Mouse (Mus musculus) right cerebral cortex, adult 18-20 months (tissue): ENCODE measurements around the gene Baiap2l2.
A peak's percentile ranks its signal among the peaks of the same experiment; 100 is the strongest.
"Not testable (repeated sequence)": the region's sequence is repeated elsewhere in the genome, so short reads cannot be mapped to it uniquely, and the experiment has no call there.

Source experiments
- DNase-seq: peaks from one replicate; pipeline ENCODE4 v3.0.0; 2022; ENCODE audit warnings: mixed read lengths

Baiap2l2 gene

GRCm38 (mm10) chr15:79258521-79258920, 26.8 kb downstream of the Baiap2l2 start:
- no peak for DNase-seq

DNA sequence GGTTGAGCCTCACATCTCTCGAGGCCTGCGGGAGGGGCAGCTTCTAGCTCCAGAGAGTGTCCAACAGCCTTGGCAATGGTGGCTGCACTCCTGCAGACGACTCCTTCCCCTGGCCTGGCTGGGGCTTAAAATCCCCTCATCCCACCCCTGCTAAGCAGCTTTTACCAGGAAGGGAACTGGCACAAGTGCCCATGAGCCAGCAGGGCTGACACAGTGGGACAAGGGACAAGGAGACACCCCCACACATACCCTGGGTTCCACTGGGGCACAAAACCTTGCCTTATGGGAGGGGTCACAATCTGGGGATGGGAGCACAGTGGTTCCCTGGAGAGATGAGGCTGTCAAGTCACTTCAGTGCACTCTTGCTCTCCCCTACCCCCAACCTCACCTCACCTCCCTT, 30.7 kb downstream of the Baiap2l2 start, which contains the start of gene Slc16a8:
TSS of gene Slc16a8 (minus strand) at position 101 of the 400 bp plus-strand sequence.
- DNase-seq = no peak

DNA sequence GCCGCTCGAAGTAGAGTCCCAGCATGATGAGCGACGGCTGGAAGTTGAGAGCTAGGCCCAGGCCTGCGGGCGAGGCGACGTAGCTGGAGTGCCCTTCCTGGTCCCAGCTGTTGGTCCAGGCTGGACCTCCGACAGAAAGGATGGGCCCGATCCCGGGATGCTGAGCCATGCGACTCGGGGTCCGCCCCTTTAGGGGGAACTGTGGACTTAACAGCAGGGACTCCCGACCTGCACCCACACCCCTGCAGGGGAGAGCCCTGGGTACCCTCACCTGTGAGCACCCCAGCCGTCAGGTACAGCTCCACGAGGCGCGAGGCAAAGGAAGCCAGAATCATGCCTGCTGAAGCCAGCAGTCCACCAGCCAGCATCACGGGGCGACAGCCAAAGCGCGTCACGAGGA, 32.8 kb downstream of the Baiap2l2 start:
- no peak for DNase-seq

GRCm38 (mm10) chr15:79251781-79252491, 33.4 kb downstream of the Baiap2l2 start:
- DNase-seq = no peak

DNA sequence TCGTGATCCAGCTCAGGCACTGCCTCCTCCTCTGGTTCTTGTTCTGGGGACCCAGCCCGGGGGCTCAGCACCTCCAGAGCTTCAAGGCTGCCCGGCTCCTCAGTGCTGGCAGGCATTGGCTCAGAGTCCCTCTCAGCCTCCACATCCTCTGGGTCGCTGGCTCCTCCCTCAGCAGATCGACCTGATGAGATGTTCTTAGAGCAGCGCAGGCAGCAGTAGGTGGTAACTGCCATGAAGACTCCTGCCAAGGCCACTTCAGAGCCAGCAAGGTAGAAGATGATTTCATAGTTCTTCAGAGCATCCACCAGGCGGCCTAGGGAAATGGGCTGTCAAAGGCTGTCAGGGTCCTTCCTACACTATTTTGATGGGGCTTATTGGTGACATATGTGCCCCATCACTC, 34.2 kb downstream of the Baiap2l2 start:
- DNase-seq = no peak

DNA sequence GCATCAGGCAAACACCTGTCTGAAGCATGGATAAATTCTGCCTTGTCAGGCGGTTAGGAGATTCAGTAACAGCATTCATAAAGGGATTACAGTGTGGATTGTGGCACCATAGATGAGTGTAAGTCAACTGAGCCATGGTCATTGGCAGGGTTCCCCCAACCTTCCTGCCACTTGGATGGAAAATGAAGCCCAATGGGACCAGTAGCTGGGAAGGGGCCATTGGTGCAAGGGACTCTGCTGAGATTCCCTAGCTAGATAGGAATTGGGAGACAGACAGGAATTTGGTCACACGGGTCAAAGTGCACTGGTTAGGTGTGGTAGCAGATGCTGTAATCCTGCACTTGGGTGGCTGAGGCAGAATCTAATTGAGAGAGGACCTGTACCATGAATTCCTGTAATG, 35.1 kb downstream of the Baiap2l2 start:
- DNase-seq = no peak

DNA sequence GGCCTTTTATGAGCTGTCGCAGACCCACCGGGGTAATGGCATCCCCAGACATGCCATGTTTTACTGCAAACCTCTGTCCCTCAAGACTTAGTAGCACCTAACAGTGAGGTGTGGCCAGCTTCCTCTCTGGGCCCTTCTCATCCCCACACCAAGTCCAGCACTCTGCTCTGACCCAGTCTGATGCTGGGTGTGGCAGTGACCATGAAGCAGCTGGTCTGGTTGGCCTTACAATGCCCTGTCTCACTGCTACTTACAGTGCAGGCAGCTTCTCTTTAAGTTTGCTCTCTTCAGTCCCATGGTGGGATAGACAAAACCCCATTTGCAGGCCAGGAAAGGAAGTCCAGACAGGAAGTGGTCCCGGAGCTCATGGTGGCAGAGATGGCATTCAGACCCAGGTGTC, 40.0 kb downstream of the Baiap2l2 start:
- DNase-seq = no peak

- no peak for DNase-seq
Measured at GRCm38 (mm10) chr15:79244071-79244893, 41.1 kb downstream of the Baiap2l2 start.

GRCm38 (mm10) chr15:79243234-79244042, 41.9 kb downstream of the Baiap2l2 start:
- DNase-seq = peak; percentile 98

DNA sequence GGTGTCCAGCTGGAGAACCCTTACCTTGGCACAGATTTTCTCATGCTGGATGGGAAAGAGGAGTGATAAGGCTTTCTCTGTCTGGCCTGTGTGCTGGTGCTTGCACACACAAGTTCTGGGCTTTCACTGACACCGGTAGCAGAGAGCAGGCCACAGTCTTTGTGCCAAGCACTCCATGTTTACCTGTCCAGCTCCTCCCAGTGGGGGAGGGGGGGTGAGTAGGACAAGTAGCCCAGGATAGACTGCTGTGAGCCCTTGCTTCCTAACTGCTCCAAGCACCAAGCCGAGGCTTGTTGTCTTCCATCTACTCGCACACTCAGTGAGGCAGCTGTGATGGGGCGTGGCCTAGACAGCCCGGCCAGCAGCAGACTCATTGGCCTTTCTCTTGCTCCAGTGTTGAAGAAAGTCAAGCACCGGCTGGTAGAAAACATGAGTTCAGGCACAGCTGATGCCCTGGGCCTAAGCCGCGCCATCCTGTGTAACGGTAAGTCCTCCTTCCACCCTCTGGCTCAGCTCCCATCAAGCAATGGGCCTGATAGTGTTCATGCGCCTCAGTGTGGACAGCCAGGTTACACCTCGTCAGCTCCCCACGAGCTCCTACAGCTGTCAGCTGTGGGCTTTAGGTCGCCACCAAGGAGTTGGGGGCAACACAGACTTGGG, 42.6 kb downstream of the Baiap2l2 start:
- no peak for DNase-seq

GRCm38 (mm10) chr15:79238036-79238435, 47.3 kb downstream of the Baiap2l2 start:
- DNase-seq = no peak

DNA sequence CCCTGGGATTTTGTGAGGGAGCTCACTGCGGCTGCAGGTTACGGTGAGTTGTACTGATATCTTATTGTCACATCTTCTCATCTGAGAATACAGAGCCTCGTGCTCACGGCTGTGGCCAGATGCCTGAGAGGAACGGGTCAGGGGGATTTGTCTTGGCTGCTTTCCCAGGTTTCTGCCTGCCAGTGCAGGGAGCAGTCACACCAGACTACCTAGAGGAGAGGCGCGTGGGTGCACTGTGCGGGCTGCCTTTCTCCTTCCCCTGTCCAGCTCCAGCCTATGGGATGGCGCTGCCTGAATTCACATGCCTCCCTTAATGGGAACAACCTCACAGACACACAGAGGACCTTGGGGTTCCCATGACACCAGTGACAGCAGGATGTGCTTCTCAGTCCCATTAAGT, 50.1 kb downstream of the Baiap2l2 start:
- no peak for DNase-seq

DNA sequence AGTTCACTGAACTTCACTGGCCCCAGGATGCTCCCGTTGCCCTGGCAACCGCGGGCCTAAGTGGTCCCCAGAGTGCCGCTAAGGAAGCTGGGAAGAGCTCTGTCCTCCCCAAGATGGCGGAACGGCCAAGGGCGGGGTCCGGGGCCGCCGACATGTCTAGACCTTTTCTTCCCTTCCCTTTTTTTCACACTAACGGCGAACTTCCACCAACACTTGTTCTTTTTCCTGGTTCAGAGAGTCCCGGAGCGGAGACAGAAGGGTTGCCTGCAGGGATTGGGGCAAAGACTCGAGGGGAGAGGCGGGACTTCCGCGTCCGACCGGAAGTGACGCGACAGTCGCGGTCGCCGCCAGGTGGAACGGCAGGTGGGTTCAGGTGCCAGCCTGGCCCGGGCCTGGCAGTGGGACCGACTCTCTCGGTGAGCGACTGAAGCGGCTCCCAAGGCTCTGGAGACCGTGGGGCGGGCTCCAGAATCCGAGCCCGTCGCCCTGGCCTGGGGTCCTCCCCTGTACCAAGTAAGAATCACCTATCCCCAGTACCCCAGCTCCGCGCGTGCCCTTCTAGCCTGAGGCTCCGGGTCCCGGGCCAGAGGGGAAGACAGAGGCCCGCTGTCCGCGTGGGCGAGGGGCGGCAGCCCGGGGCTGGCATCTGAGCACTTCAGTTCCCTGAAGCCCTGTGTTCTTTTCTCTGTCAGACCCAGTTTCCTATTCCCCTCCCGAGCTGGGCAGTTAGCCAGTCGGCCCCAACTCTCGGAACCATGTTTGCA, 56.1 kb downstream of the Baiap2l2 start, which contains the start of the genes Pick1 and Gm49486:
TSS of gene Pick1 (plus strand) at position 116 of the 764 bp plus-strand sequence.
TSS of gene Gm49486 (plus strand) at position 334 of the 764 bp plus-strand sequence.
- peak; percentile 87 for DNase-seq

DNA sequence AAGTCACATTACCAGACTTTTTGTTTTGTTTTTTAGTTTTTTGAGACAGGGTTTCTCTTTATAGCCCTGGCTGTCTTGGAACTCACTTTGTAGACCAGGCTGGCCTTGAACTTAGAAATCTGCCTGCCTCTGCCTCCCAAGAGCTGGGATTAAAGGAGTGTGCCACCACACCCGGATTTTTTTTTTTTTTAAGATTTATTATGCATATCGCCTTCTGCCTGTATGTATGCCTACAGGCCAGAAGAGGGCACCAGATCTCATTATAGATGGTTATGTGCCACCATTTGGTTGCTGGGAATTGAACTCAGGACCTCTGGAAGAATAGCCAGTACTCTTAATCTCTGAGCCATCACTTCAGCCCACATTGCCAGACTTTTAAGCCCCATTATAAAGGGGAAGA, 59.6 kb downstream of the Baiap2l2 start:
- DNase-seq = not testable (repeated sequence)

DNA sequence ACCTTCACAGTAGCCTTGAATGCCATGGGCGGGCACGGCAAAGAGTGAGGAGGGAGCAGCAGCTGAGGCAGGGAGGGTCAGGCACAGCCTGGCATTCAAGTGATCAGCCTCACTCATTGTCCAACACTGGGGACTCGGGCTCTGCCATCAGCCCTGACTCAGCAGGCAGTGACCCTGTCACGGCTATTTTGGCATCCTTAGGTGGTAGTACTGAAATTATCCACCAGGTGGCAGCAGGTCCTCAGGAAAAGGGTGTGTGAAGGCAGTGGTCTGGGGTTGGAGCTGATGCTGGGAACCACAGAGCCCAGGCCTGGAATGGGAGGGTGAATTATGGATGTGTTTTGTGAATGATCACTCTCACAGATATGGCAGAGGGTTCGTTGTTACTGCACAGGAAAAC, 60.7 kb downstream of the Baiap2l2 start:
- peak; percentile 86 for DNase-seq

- DNase-seq = no peak
Measured at GRCm38 (mm10) chr15:79223641-79224040, 61.7 kb downstream of the Baiap2l2 start.

DNA sequence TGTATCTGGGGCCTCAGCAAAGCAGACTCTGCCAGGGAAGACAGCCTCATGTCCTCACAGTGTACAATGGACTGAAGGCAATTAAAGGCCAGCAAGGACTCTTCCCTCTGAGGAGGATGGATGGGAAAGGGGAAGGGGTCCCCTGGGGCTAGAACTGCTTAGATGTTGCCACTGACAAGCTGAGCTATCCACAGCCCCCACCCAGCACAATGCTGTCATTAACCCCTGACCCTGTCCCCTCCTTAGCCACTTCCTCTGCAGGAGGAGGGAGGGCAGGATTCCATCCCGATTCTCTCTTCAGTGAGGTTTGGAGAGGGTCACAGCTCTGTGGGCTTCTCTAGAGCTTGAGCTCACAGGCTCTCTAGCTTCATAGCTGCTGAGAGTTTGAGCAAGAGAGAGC, 65.8 kb downstream of the Baiap2l2 start:
- DNase-seq = no peak

DNA sequence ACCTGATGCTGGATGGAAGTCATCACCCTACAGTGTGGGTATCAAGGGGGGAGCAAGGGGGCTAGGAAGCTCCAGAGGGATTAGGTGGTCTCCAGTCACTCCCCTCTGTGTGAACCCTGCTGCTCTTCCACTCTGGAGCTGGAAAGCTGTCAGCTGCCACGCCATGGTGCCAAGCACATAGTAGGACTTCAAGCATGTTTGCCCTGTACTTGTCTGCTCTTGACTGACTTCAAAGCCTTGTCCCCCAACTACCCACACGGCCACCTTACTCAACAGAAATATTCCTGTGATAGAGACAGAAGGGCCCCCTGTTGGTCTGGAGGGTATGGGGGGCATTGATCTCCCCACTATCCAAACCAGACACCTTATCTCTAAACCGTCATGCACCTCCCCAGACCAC, 69.1 kb downstream of the Baiap2l2 start:
- DNase-seq = no peak

- DNase-seq = no peak
Measured at GRCm38 (mm10) chr15:79213591-79213990, 71.7 kb downstream of the Baiap2l2 start.

- DNase-seq = peak; percentile 53
Measured at GRCm38 (mm10) chr15:79212750-79213446, 72.4 kb downstream of the Baiap2l2 start.

DNA sequence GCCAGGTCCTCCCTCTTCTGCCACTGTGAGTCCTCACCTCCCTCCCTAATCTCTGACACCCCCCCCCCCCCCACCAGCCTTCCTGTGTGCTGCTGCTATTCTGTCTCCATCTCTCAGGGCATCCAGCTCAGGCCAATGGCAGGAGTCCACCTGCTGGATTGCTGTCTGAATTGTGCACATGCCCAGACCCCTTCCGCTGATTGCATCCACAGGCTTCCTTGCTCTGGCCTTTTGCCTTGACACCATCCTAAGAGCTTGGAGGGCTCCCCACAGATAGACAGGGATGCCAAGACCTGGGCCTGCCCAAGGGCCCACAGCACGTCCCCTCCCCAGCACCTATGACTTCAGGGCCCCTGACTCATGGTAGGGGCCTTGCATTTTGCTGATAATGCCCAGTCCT, 75.0 kb downstream of the Baiap2l2 start:
- DNase-seq = no peak
